Mouse (Mus musculus) erythroblast, embryonic 14.5 days (primary cell): ENCODE measurements around the gene Zfpm1.

Experiments used
- GATA1 ChIP-seq: IDR thresholded peaks from 2 replicates; pipeline ENCODE4 v1.6.1; 2012; ENCODE audit warnings: low read length, inconsistent platforms, mixed read lengths
- TAL1 ChIP-seq: IDR thresholded peaks from 3 replicates; pipeline ENCODE4 v1.6.1; 2012; ENCODE audit warnings: low read length, inconsistent platforms, mixed read lengths

DNA sequence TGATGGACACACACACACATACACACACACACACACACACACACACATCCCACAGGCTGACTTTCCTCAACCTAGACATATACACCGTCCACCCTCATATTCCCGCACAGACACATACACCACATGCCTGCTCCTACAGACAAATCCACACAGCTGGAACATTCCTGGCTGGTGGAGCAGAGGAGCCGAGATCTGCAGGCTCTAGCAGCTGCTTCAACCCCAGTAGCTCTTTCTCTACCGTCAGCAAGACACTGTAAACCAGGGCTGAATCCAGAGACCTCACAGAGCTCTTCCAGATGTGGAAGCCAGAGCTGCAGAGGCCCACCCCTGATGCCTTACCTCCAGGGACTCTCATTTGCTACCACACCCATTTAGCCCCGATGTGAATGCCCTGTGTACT, 80.3 kb downstream of the Zfpm1 start:
- TF ChIP-seq GATA1 (no peak), TAL1 (no peak)
